Mouse (Mus musculus) ES-Bruce4 (cell line): Measurements from ENCODE around the gene Adipoq.

Experiments used
- CTCF ChIP-seq: IDR thresholded peaks from one replicate; pipeline ENCODE4 v1.8.1; 2011; ENCODE audit warnings: low read depth, low read length
- EP300 ChIP-seq: IDR thresholded peaks from 2 replicates; pipeline ENCODE4 v1.6.1; 2011; ENCODE audit warnings: low read depth, low read length; ENCODE audit not compliant: insufficient read depth
- POLR2A ChIP-seq: IDR thresholded peaks from one replicate; pipeline ENCODE4 v1.8.1; 2011; ENCODE audit warnings: low read length; ENCODE audit not compliant: insufficient read depth

GRCm38 (mm10) chr16:23103841-23104240, 42.5 kb upstream of the Adipoq start:
- TF ChIP-seq POLR2A (no peak), CTCF (no peak), EP300 (no peak)
